Mouse (Mus musculus) cerebellum, postnatal 10 days (tissue): Measurements from ENCODE around the gene 4933411K16Rik.
A peak's percentile ranks its signal among the peaks of the same experiment; 100 is the strongest.
"Not testable (repeated sequence)": the region's sequence is repeated elsewhere in the genome, so short reads cannot be mapped to it uniquely, and the experiment has no call there.

ENCODE experiments used
- DNase-seq, 2 experiments: peaks; one replicate each; pipeline ENCODE4 v3.0.0; 2021; ENCODE audit warnings: mixed read lengths in 2 of 2

4933411K16Rik gene

GRCm38 (mm10) chr19:42079006-42079405, 27.0 kb downstream of the 4933411K16Rik start:
- DNase-seq: no peak

DNA sequence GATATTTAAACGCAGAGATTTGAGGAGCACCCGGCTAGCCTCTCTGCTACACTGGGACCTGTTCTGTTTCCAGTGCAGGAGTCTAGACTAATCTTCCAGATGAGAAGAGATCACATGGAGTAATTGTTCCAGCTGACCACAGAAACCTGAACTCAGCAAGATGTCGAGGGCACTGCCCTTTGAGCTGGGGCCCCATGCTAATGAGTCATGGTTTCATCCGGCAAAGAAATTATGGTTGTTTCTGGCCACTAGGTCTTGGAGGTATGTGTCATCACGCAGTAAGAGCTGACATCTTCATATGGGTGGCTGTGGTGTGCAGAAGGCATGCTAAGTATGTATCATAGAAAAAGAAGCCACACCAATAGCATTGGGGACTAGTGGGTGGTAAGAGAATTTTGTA, 27.9 kb downstream of the 4933411K16Rik start:
- no peak for DNase-seq

DNA sequence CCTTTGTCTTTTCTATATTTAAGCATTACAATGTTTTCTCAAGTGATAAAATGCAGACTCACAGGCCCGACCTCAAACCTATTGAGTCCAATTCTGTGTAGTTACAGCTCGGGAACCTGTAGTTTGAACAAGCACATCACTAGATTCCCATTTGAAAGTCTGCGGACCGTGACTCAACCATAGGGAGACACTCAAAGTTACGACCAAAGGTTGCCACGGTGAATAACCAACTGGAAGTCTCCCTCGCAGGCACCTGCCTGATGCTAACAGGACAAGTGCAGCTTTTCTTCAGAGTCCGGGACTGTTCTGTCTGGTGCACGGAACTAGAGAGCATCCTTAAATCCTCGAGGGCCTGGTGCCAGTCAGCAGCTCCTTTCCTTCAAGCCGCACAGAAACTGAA, 28.4 kb downstream of the 4933411K16Rik start:
- no peak for DNase-seq

- not testable (repeated sequence) for DNase-seq
These were observed 29.6 kb downstream of the 4933411K16Rik start for GRCm38 (mm10) chr19:42081613-42082012.

- DNase-seq: no peak
These were observed 33.6 kb downstream of the 4933411K16Rik start for GRCm38 (mm10) chr19:42085690-42086089.

DNA sequence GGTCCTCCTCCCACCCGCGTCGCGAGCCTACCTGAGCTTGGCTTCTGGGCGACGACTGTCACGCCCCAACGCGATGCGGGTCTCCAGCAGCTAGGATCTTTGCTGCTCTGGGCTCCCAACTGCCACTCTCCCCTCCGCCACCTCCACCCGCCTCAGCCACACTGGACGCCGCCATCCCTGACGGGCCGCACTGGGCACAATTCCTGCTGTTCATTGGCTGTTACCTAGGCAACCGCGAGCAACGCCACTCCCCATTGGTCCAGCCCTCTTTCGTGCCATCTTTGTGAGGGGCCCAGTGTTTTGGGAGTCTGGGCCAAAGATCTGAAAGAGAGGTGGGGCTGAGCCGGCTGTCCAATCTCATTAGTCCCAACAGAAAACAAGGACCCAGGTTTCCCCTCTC, 34.1 kb downstream of the 4933411K16Rik start, which contains the start of gene Morn4:
Morn4 (minus strand) TSS at position 192 of the 400 bp plus-strand sequence.
- DNase-seq: peak; percentile 97 to 98

GRCm38 (mm10) chr19:42089103-42089747, 37.2 kb downstream of the 4933411K16Rik start:
- DNase-seq: peak; percentile 64 to 69

DNA sequence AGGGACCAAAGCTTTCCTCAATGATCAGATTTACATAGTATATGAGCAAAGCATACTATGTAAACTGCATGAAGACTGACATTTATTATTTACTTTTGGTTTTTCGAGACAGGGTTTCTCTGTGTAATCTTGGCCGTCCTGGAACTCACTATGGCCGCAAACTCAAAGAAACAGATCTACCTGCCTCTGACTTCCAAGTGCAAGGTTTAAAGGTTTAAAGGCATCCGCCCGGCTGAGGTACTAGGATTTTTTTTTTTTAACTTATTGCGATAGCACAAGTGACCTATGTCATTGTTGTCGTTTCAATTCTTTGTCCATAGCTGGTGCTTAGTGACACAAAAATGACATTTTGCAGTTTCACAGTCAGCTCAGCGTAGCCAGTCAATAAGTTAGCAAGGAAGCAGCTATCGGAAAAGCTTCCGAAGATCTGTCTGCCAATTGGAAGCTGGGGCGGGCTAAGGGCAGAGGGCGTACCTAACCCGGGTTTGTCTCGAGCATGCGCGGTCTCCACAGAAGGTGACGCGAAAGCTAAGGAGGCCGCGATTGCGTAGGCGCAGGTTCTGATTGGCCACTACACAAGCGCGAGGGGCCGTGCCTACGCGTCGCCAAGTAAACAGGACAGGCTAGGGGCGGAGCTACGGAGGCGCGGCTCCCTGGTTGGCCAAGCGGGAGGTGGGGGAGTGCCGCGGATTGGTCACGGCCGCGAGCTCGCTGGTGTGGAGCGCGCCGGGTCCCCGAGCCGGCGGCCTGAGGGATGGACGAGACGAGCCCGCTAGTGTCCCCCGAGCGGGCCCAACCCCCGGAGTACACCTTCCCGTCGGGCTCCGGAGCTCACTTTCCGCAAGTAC, 37.9 kb downstream of the 4933411K16Rik start, which contains the start of gene Pi4k2a:
Pi4k2a (plus strand) TSS at position 723 of the 848 bp plus-strand sequence.
- peak; percentile 97 to 99 for DNase-seq

- no peak for DNase-seq
These were observed 38.6 kb downstream of the 4933411K16Rik start for GRCm38 (mm10) chr19:42090637-42091141.

GRCm38 (mm10) chr19:42099406-42099805, 47.4 kb downstream of the 4933411K16Rik start:
- no peak for DNase-seq
